Mouse (Mus musculus): ENCODE results near the gene Prrt1. TPM values are rescaled to one million over a fixed set of nuclear protein-coding genes. Genes with fewer than 3 reads are reported as not detected.
A peak's percentile ranks its signal among the peaks of the same experiment; 100 is the strongest.

Gene Prrt1
- total RNA-seq (2014; fragmentation: Nextera tagmentation) (0.88 TPM in 1 of 2 replicates, not detected in the other), total RNA-seq (2017) (not detected in 2 replicates)

- ATAC-seq (replicated peaks; ENCODE audit: poor library complexity, severe bottlenecking) = no peak
Measured at GRCm38 (mm10) chr17:34629221-34629751, at the start of gene Prrt1. TSS of gene Prrt1 (plus strand) at chr17:34629533.

- ATAC-seq (replicated peaks; ENCODE audit: poor library complexity, severe bottlenecking) = no peak
Measured at GRCm38 (mm10) chr17:34582528-34582927, 46.8 kb upstream of the Prrt1 start.

GRCm38 (mm10) chr17:34583397-34583796 lies 45.9 kb upstream of the Prrt1 start:
- no peak for ATAC-seq (replicated peaks; ENCODE audit: poor library complexity, severe bottlenecking)

- ATAC-seq (replicated peaks; ENCODE audit: poor library complexity, severe bottlenecking) = no peak
Measured at GRCm38 (mm10) chr17:34583819-34584218, 45.5 kb upstream of the Prrt1 start.

- no peak for ATAC-seq (replicated peaks; ENCODE audit: poor library complexity, severe bottlenecking)
Measured at GRCm38 (mm10) chr17:34585121-34585520, 44.2 kb upstream of the Prrt1 start.

DNA sequence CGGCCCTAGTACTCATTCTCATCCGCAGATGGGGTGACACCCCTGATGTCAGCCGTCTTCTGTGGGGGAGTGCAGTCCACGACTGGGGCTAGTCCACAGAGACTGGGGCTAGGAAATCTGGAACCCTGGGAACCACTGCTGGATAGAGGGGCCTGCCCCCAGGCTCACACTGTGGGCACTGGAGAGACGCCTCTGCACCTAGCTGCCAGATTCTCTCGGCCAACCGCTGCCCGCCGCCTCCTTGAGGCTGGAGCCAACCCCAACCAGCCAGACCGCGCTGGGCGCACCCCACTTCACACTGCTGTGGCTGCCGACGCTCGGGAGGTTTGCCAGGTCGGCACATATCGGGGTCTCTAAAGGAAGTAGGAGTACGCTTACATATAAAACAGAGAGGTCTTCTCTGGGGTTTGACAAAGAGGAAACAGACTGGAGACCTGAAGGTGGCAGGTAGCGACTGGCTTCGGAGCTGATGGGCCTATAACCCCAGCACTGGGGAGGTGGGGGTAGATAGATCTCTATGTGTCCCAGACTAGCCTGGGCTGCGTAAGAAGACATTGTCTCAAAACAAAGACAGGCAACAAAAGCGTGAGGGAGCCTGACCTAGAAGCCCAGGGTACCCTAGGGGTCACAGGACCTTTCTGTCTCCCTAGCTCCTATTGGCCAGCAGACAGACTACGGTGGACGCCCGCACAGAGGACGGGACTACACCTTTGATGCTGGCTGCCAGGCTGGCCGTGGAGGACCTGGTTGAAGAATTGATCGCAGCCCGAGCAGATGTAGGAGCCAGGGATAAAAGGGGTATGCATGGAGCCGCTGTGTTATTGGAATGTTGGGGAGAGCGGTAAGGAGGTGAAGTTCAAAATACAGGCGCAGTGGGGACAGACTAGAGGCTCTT lies 43.2 kb upstream of the Prrt1 start:
- no peak for ATAC-seq (replicated peaks; ENCODE audit: poor library complexity, severe bottlenecking)

- peak; percentile 48 for ATAC-seq (replicated peaks; ENCODE audit: poor library complexity, severe bottlenecking)
Measured at GRCm38 (mm10) chr17:34586796-34587422, 42.4 kb upstream of the Prrt1 start.

DNA sequence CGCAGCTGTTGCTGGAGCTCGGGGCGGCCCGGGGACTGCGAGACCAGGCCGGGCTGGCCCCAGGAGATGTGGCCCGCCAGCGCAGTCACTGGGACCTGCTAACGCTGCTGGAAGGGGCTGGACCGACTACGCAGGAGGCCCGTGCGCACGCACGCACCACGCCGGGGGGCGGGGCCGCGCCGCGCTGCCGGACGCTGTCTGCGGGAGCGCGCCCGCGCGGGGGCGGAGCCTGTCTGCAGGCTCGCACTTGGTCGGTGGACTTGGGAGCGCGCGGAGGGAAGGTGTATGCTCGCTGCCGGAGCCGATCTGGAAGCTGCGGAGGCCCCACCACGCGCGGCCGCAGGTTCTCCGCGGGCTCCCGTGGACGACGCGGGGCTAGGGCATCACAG lies 41.9 kb upstream of the Prrt1 start:
- ATAC-seq (replicated peaks; ENCODE audit: poor library complexity, severe bottlenecking) = peak; percentile 50

DNA sequence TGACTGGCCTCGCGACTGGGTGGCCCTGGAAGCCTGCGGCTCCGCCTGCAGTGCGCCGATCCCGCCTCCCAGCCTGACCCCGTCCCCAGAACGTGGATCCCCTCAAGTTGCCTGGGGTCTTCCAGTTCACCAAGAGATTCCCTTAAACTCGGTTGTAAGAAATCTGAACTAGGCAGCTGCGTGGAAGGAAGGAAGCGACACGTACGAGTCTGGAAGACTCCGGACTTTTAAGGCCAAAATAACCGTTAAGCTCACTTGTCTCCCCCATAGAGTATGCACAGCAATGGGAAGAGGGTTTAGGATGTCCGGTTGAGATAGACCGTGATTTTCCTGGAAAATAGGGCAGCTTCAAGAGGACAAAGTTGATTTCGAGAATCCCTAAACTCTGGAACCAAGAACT lies 41.5 kb upstream of the Prrt1 start:
- no peak for ATAC-seq (replicated peaks; ENCODE audit: poor library complexity, severe bottlenecking)

- ATAC-seq (replicated peaks; ENCODE audit: poor library complexity, severe bottlenecking) = no peak
Measured at GRCm38 (mm10) chr17:34588767-34589166, 40.6 kb upstream of the Prrt1 start.

- ATAC-seq (replicated peaks; ENCODE audit: poor library complexity, severe bottlenecking) = no peak
Measured at GRCm38 (mm10) chr17:34589206-34589605, 40.1 kb upstream of the Prrt1 start.

DNA sequence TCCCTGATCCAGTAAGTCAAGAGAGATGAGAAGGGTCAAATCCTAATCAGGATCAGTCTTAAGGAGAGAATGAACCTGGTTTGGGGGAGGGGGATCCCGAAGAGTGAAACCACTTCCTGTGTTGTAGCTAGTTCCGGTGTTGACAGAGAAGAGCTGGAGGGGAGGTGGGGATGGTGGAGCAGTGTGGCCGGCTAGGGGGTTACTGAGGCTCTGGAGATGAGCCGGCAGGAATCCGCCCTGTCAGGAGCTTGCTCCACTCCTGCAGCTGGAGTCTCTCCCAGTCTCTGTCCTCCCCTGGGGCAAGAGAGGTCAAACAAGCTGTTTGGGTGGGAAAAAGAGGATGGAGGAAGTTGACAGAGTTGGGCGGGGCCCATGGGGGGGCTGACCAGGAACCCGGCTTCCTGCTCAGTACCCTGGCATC lies 39.6 kb upstream of the Prrt1 start, which contains the start of gene Gpsm3:
Gene Gpsm3, plus strand, starts transcription at position 126 of the 421 bp plus-strand sequence.
- ATAC-seq (replicated peaks; ENCODE audit: poor library complexity, severe bottlenecking) = peak; percentile 31

DNA sequence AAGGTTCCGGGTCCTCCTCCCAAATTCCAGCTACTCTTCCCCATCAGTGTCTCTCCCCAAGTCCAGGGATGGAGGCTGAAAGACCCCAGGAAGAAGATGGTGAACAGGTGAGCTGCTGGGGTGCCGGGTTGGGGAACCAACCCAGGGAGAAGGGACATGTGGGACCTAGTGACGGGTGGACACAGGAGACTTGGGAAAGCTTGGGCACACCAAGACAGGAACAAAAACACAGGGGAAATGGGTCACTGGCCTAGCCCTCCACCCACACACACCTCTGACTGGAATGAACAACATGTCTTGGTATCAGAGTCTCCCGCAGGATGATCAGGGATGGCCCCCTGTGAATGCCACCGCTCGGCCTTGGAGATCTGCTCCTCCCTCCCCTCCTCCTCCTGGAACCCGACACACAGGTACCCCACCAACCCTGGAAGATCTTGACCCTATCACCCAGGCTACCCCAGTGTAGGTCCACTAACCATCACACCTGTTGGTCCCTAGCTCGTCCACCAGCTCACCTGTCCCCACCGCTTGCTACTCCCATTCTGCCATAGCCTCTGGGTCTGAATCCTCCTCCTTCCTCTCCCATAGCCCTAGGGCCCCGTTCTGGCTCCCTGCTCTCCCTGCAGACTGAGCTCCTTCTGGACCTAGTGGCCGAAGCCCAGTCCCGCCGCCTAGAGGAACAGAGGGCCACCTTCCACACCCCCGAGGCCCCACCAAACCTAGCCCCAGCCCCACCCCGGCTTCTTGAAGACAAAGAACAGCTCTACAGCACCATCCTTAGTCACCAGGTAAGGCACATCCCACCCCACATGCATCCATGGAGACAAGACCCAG lies 39.0 kb upstream of the Prrt1 start:
- ATAC-seq (replicated peaks; ENCODE audit: poor library complexity, severe bottlenecking) = no peak

DNA sequence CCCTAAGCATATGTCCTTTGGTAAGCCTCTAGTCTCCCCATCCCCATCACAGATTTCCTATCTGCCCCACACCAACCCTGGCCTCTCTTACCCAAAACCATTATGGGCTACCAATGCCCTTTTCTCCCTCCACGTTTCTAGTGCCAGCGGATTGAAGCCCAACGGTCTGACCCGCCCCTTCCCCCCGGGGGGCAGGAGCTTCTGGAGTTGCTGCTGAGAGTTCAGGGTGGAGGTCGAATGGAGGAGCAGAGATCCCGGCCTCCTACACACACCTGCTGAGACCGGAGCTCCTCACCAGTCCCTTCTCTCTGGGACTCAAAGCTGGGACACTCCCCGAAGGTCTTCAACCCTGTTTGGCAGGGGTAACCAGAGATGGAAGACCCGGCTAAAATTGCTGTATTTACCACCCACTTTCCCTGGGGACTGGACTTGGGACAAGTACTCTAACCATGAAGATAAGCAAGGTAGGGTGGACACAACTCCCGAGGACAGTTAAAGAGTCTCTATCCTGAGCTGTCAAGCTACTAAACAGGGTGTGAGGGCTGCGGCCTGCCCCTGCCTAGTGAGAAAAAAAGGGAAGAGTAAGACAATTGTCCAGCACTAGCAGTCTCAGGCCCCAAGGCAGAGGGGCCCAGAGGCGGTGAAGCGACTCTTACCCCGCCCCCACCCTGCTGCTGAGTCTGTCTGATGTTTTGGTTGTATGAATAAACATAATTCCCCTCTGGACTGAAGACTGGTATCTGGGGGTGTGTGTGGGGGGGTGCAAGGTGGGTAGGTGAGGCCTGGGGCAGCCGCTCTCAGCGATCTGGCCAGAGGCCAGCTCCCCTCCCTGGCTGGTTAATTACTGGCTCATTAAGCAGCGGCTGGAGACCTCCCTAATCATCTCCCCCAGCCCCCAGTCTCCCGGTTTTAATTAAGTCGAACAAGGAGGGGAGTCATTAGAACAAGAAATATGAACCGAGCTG lies 38.0 kb upstream of the Prrt1 start, which contains the start of gene Pbx2:
Gene Pbx2, plus strand, starts transcription at position 238 of the 965 bp plus-strand sequence.
- ATAC-seq (replicated peaks; ENCODE audit: poor library complexity, severe bottlenecking) = no peak

GRCm38 (mm10) chr17:34591994-34592375 lies 37.3 kb upstream of the Prrt1 start:
- peak; percentile 42 for ATAC-seq (replicated peaks; ENCODE audit: poor library complexity, severe bottlenecking)

GRCm38 (mm10) chr17:34592581-34593549 lies 36.5 kb upstream of the Prrt1 start:
- ATAC-seq (replicated peaks; ENCODE audit: poor library complexity, severe bottlenecking) = 0 out of 2 replicates have a peak, but pooled peaks have one; percentile 4

DNA sequence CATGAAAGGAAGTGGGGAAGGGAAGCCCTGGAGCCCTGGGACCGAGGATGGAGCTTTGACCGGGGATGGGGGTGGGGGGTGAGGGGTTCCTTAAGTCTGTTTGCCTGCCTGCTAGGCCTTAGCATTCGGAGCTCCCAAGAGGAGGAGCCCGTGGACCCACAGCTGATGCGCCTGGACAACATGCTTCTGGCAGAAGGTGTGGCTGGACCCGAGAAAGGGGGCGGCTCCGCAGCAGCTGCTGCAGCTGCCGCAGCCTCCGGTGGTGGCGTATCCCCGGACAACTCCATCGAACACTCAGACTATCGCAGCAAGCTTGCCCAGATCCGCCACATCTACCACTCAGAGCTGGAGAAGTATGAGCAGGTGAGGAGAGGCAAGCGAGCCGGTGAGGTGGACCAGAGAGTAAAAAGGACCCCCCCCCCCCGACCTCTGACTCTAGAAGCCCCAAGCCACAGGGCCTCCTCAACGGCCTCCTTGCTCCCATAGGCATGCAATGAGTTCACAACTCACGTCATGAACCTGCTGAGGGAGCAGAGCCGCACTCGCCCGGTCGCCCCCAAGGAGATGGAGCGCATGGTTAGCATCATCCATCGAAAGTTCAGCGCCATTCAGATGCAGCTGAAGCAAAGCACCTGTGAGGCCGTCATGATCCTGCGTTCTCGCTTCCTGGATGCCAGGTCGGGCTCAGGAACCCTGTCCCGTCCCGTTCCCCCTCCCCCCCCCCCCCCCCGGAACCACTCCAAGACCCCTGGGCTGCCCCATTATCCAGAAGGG lies 35.4 kb upstream of the Prrt1 start:
- ATAC-seq (replicated peaks; ENCODE audit: poor library complexity, severe bottlenecking) = no peak

All from granulocyte monocyte progenitor cell, adult 5-6 weeks (primary cell).